Mouse (Mus musculus) heart, embryonic 16.5 days (tissue): ENCODE results near the gene U2af2. TPM values are rescaled to one million over a fixed set of nuclear protein-coding genes. Genes with fewer than 3 reads are reported as not detected.

ENCODE experiments used
- ATAC-seq: fragments of 200-750 bp; cut with Nextera tagmentation; replicated peaks from 2 replicates; pipeline ENCODE4 v1.8.0; 2017; ENCODE audit warnings: moderate number of reproducible peaks; ENCODE audit not compliant: insufficient read depth, low FRiP score; ENCODE audit errors: extremely low read depth
- H3K27ac ChIP-seq: fragments of 300-500 bp; sonication (generic); 2 replicates; pipeline ENCODE4 v1.5.1; 2014; ENCODE audit warnings: mild to moderate bottlenecking, low read length, control low read depth, moderate library complexity
- H3K27me3 ChIP-seq: fragments of 300-500 bp; sonication (generic); 2 replicates; pipeline ENCODE4 v1.6.1; 2014; ENCODE audit warnings: low read length, mixed read lengths; ENCODE audit not compliant: control insufficient read depth, insufficient read depth
- H3K36me3 ChIP-seq: fragments of 300-500 bp; sonication (generic); 2 replicates; pipeline ENCODE4 v1.6.1; 2014; ENCODE audit not compliant: control insufficient read depth, insufficient read depth
- H3K4me1 ChIP-seq: fragments of 300-500 bp; sonication (generic); 2 replicates; pipeline ENCODE4 v1.6.1; 2014; ENCODE audit warnings: low read length, mixed read lengths; ENCODE audit not compliant: control insufficient read depth, insufficient read depth
- H3K4me2 ChIP-seq: fragments of 300-500 bp; sonication (generic); 2 replicates; pipeline ENCODE4 v1.6.1; 2014; ENCODE audit warnings: low read depth, mild to moderate bottlenecking, control low read depth, low read length
- H3K4me3 ChIP-seq: fragments of 300-500 bp; sonication (generic); 2 replicates; pipeline ENCODE4 v1.5.1; 2014; ENCODE audit warnings: mild to moderate bottlenecking, control low read depth, low read length
- H3K9ac ChIP-seq: fragments of 300-500 bp; sonication (generic); 2 replicates; pipeline ENCODE4 v1.6.1; 2014; ENCODE audit warnings: low read length, control low read depth
- H3K9me3 ChIP-seq: fragments of 300-500 bp; sonication (generic); replicated peaks from 2 replicates; pipeline ENCODE4 v1.6.1; 2016; ENCODE audit warnings: low read length; ENCODE audit not compliant: control insufficient read depth
- WGBS: fragments of 180-500 bp; shearing (Covaris S2); extraction: QIAGEN DNeasy Blood & Tissue Kit; methylation state at CpG from one replicate; pipeline ENCODE4 v1.1.7; 2014; 5-methylcytosine and 5-hydroxymethylcytosine counted together
- polyA plus RNA-seq: library from polyadenylated mRNA; unstranded; fragments of >200 nt; fragmentation: Nextera tagmentation; extraction: Ambion mirVana; gene quantifications from 2 replicates; pipeline ENCODE4 v1.2.1, GENCODE M21; 2015

U2af2 gene
- polyA plus RNA-seq, 1 experiment from 2014 or later = 72.8 TPM

DNA sequence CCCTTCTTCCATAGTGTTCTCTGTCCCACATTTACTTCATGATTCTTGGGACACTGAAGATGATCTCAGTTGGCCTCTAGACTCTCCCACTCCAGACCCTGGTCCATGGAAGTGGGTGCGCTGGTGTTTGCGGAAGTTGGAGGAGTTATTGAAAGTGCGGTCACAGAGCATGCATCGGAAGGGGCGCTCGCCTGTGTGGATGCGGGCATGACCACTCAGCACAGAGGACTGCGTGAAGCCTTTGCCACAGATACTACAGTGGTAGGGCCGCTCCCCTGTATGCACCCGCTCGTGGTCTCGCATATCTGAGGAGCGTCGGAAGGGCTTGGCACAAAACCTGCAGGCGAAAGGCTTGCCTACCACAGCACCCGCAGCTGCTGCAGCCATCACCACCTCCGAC is 26.3 kb upstream of the U2af2 start:
- ATAC-seq = no peak
- Histone ChIP-seq H3K4me3 (no peak overlapping the region), H3K9me3 (peaks cover 16% of the 10 kb centered on the region), H3K9ac (no peak overlapping the region), H3K4me1 (peaks cover 9% of the 10 kb centered on the region), H3K36me3 (peaks cover 53% of the 10 kb centered on the region), H3K27ac (no peak overlapping the region), H3K4me2 (no peak overlapping the region), H3K27me3 (no peaks in the 10 kb centered on the region)
- 96% methylated on average over 17 of the region's 17 CpGs for WGBS

DNA sequence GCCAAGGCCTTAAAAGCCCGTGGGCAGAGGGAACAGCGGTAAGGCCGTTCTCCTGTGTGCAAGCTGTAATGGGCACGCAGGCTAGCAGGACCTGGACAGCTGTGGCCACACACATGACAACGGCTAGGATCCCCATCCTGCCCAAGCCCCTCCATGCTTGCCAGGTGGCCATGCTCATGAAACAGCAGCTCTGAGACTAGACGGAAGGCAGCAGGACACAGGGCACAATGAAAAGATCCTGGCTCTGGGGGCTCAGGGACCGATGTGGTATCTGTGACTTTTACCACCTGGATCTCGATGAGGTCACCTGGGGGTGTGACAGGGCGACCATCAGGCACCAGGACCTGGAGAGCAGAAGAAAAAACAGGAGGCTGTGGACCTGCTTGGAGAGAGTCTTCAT is 25.8 kb upstream of the U2af2 start:
- no peaks in the 10 kb centered on the region for H3K27me3 ChIP-seq
- H3K4me3 ChIP-seq = no peak overlapping the region
- no peak overlapping the region for H3K27ac ChIP-seq
- H3K4me2 ChIP-seq = no peak overlapping the region
- peaks cover 9% of the 10 kb centered on the region for H3K4me1 ChIP-seq
- peaks cover 10% of the 10 kb centered on the region for H3K9me3 ChIP-seq
- H3K9ac ChIP-seq = no peak overlapping the region
- no peak for ATAC-seq
- whole genome bisulfite sequencing = 89% methylated on average over 9 of the region's 9 CpGs
- H3K36me3 ChIP-seq = peaks cover 50% of the 10 kb centered on the region

DNA sequence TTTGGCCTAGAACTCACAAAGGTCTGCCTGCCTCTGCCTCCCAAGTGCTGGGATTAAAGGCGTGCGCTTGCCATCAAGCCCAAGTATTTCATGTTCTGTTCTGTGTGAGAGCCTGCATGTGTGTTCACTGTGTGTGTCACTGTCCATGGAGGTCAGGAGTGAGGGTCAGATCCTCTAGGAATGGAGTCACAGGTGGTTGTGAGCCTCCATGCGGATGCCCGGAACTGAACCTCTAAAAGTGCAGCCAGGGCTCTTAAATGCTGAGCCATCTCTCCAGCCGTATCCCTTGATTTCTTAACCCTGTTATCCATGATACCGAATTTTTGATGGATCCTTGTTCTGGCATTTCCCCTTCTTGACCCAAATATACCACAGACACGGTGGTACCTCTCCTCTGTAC is 24.9 kb upstream of the U2af2 start:
- Histone ChIP-seq H3K4me2 (no peak overlapping the region), H3K27ac (no peak overlapping the region; the same call in 1 of the 2 replicates), H3K4me1 (peaks cover 9% of the 10 kb centered on the region), H3K36me3 (peaks cover 41% of the 10 kb centered on the region), H3K4me3 (no peak overlapping the region), H3K9me3 (peaks cover 2% of the 10 kb centered on the region), H3K9ac (no peak overlapping the region; the same call in 1 of the 2 replicates), H3K27me3 (no peaks in the 10 kb centered on the region)
- ATAC-seq = no peak
- WGBS = 89% methylated on average over 7 of the region's 7 CpGs

DNA sequence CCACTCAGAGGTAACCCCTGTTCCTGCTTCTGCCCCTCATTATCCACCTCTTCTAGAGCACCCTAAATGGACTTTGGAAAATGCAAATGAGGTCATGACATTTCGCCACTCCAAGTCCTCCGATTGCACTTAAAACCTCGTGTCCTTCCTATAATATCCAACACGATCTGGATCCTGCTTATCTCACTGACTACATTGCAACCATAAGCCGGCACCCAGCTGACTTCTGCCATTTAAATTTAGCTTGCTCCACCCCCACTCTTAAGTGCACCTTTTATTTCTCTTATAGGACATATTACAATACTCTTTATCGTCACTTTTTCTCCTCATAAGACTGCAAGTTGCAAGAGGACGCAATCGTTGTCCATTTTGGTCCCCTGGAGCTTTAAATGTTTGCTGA is 24.5 kb upstream of the U2af2 start:
- ATAC-seq = no peak
- H3K27me3 ChIP-seq = no peaks in the 10 kb centered on the region
- 74% methylated on average over 8 of the region's 8 CpGs for WGBS
- H3K4me1 ChIP-seq = peaks cover 9% of the 10 kb centered on the region
- no peaks in the 10 kb centered on the region for H3K9me3 ChIP-seq
- H3K4me3 ChIP-seq = peak overlapping the region; percentile 86
- H3K9ac ChIP-seq = peak overlapping the region; percentile 92
- peak overlapping the region; percentile 64 for H3K4me2 ChIP-seq
- peaks cover 37% of the 10 kb centered on the region for H3K36me3 ChIP-seq
- H3K27ac ChIP-seq = peak overlapping the region; percentile 98

DNA sequence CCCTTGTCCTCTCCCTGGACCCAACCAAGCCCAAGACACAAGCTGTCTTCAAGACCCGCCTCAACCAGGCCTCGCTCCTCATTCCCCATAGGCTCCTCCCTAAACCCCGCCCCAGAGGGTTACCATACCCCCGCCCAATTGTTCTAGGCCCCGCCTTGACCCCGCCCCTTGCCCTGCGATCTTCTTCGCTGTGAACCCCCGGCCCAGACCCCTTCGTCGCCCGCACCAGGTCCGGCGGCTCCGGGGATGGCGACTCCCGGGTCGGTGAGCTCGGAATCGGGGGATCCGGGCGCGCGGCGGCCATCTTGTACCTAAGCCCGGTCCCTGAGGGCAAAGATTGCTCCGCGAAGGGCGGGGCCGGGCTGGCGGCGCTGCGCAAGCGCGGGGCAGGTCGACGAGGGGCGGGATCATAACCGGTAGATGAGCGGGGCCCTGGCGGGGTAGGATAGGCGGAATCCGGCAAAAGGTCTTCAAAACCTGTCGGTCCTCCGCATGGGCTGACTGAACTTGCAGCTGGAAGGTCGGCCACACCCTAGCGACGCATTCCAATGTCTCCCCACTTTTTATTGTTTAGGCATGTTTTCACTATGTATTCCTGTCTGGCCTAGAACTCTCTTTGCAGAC is 23.7 kb upstream of the U2af2 start, which contains the start of gene Zfp784:
TSS of gene Zfp784 (minus strand) at position 338 of the 624 bp plus-strand sequence.
- Histone ChIP-seq H3K4me1 (peaks cover 9% of the 10 kb centered on the region), H3K9me3 (no peaks in the 10 kb centered on the region), H3K27me3 (no peaks in the 10 kb centered on the region), H3K4me2 (peak within 1 kb of the TSS; percentile 64), H3K4me3 (peak within 1 kb of the TSS; percentile 86), H3K9ac (peak within 1 kb of the TSS; percentile 92), H3K36me3 (peaks cover 29% of the 10 kb centered on the region), H3K27ac (peak within 1 kb of the TSS; percentile 98)
- under 1% methylated on average over 48 of the region's 48 CpGs for WGBS
- peak; percentile 98 for ATAC-seq

DNA sequence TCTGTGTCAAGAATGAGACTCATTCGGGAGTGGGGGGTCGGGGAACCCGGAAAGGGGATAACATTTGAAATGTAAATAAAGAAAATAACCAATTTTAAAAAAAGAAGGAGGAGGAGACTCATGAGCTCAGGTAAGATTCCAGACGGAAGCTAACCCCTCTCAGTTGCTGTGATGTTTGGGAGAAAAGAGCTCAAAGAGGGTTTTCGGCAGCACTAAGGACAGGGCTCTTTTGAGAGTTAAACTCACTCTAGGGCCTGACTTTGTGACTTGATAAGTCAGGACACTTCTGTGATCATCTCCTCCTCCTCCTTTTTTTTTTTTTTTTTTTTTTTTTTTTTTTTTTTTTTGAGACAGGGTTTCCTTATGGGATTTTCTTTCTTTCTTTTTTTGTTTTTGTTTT is 23.0 kb upstream of the U2af2 start:
- H3K4me2 ChIP-seq = peak overlapping the region; percentile 64
- peaks cover 9% of the 10 kb centered on the region for H3K4me1 ChIP-seq
- no peaks in the 10 kb centered on the region for H3K27me3 ChIP-seq
- no peak for ATAC-seq
- H3K4me3 ChIP-seq = peak overlapping the region; percentile 86
- WGBS = 32% methylated on average over 5 of the region's 5 CpGs
- H3K9ac ChIP-seq = peak overlapping the region; percentile 92
- peaks cover 22% of the 10 kb centered on the region for H3K36me3 ChIP-seq
- H3K27ac ChIP-seq = peak overlapping the region; percentile 98
- no peaks in the 10 kb centered on the region for H3K9me3 ChIP-seq

DNA sequence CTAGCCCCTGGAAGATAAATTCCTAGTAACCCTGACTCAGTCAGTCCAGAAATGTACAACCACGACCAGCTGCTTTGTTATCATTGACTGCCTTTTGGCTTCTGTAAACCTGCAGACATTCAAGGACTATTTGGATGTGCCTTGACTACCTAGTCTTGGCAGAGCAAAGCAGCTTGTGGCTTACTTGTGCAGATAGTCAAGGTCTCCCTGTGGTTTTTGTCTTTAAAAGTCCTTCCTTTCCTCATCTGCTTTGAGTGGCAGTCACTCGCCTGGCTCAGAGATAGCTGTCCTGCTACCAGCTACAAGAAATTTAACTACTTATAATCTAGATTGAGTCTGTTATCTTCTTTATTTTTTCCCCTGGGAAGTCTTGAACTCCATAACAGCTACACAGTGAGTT is 17.0 kb upstream of the U2af2 start:
- no peak overlapping the region for H3K9ac ChIP-seq
- 0 out of 2 replicates have a peak, but pooled peaks cover 3% of the 10 kb centered on the region for H3K36me3 ChIP-seq
- H3K4me1 ChIP-seq = no peaks in the 10 kb centered on the region
- no peak overlapping the region for H3K4me2 ChIP-seq
- no peak for ATAC-seq
- 49% methylated on average over 2 of the region's 2 CpGs for WGBS
- H3K27me3 ChIP-seq = no peaks in the 10 kb centered on the region
- H3K9me3 ChIP-seq = no peaks in the 10 kb centered on the region
- H3K27ac ChIP-seq = no peak overlapping the region
- no peak overlapping the region for H3K4me3 ChIP-seq

DNA sequence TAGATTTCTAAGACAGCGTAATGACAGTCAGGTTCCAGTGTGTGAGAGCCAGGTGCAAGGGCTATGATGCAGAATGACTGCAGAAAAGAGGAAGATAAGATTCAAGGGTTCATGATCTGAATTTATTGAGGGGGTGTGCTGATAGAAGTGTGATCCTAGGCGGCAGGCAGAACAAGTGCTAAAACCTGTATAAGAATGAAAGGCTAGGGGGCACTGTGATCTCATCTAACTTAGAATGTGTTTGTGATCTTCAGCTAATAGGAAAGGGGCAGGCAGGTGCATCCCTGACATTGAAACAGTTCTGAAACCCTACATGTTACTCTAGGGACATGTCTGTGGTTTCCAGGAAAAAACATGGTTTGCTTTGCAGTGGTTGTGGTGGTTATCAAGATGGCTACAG is 15.8 kb upstream of the U2af2 start:
- Histone ChIP-seq H3K36me3 (no peaks in the 10 kb centered on the region), H3K4me1 (peaks cover 3% of the 10 kb centered on the region; the same call in 1 of the 2 replicates), H3K4me2 (no peak overlapping the region), H3K27me3 (no peaks in the 10 kb centered on the region), H3K9ac (no peak overlapping the region), H3K27ac (no peak overlapping the region), H3K4me3 (no peak overlapping the region), H3K9me3 (no peaks in the 10 kb centered on the region)
- ATAC-seq = no peak
- 62% methylated on average over 2 of the region's 2 CpGs for WGBS

DNA sequence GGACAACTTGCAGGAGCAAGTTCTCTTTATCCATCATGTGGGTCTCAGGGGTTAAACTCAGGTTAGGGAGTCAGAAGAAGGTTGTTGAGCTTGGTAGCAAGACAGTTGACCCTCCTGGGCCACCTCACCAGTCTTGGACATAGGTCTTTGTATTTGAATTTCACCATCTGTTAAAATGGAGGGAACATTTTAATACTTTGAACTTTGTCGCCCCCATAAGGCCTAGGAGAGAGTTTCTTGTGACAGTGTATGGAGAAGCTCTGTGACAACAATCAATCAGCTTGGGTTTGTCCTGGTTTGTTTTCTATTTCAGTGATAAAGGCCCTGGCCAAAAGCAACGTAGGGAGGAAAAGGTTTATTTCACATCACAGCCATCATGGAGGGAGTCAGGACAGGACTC is 14.6 kb upstream of the U2af2 start:
- H3K36me3 ChIP-seq = no peaks in the 10 kb centered on the region
- no peak overlapping the region for H3K27ac ChIP-seq
- no peaks in the 10 kb centered on the region for H3K9me3 ChIP-seq
- ATAC-seq = no peak
- H3K4me2 ChIP-seq = no peak overlapping the region
- H3K27me3 ChIP-seq = peaks cover 5% of the 10 kb centered on the region; the same call in 1 of the 2 replicates
- WGBS = 17% methylated on average over 2 of the region's 2 CpGs
- no peak overlapping the region for H3K9ac ChIP-seq
- H3K4me3 ChIP-seq = no peak overlapping the region
- H3K4me1 ChIP-seq = peaks cover 8% of the 10 kb centered on the region
